Mouse (Mus musculus) cerebellum, adult 2 months (tissue): ENCODE data around the gene Npb.

Source experiments
- CTCF ChIP-seq: fragments of 200-500 bp; IDR thresholded peaks from 2 replicates; pipeline ENCODE4 v1.5.1; 2011; ENCODE audit warnings: low read depth, mild to moderate bottlenecking, control low read depth, low read length, moderate library complexity, borderline replicate concordance; ENCODE audit not compliant: insufficient read depth
- POLR2A ChIP-seq: fragments of 200-500 bp; IDR thresholded peaks from 2 replicates; pipeline ENCODE4 v1.6.1; 2011; ENCODE audit warnings: low read length, control low read depth, borderline replicate concordance; ENCODE audit not compliant: insufficient read depth

DNA sequence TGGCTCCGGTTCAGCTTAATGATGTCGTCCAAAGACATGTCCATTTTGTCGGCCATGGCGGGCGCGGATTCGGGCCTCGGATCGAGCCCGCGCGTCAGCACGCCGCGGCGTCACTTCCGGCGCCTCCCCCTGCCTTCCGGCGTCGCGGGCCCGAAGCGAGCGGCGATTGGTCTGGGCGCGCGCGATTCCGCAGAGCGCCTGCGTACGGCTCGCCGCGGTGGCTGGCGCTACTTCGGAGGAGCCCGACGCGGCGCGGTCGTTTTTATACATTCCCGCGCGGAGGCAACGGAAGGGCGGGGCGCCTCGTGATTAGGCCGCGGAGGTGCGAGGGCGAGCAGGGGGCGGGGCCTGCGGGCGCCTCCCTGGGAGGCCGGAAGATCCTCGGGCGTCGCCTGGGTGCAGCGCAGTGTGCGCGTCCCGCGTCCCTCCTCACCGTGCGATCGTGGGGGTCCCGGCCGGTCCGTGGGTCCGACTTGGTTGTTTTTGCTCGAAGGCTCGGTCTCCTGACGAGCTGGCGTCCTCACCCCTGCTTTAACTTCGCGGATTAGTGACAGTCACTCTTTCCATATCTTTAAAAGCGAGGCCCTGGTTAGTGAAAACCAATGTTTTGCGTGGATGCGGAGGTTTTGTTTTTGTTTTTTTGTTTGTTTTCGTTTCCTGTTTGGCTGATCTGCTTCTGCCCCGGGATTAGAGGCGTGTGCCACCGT is 9.8 kb upstream of the Npb start, which contains the start of the genes Alyref and Anapc11:
- no peak; the same call in 1 of the 2 replicates for TF ChIP-seq POLR2A
- no peak for TF ChIP-seq CTCF
